Mouse (Mus musculus) kidney, embryonic 15.5 days (tissue): ENCODE data around the gene Nek6. TPM values are rescaled to one million over a fixed set of nuclear protein-coding genes. Genes with fewer than 3 reads are reported as not detected.

Experiments used
- ATAC-seq: fragments of 200-750 bp; cut with Nextera tagmentation; replicated peaks from 2 replicates; pipeline ENCODE4 v1.8.0; 2017; ENCODE audit warnings: moderate TSS enrichment; ENCODE audit not compliant: low FRiP score
- H3K27ac ChIP-seq: fragments of 300-500 bp; sonication (generic); 2 replicates; pipeline ENCODE4 v1.5.1; 2015; ENCODE audit warnings: mild to moderate bottlenecking, inconsistent platforms
- H3K27me3 ChIP-seq: fragments of 300-500 bp; sonication (generic); 2 replicates; pipeline ENCODE4 v1.6.1; 2015; ENCODE audit warnings: inconsistent platforms
- H3K36me3 ChIP-seq: fragments of 300-500 bp; sonication (generic); 2 replicates; pipeline ENCODE4 v1.6.1; 2015; ENCODE audit warnings: inconsistent platforms
- H3K4me1 ChIP-seq: fragments of 300-500 bp; sonication (generic); 2 replicates; pipeline ENCODE4 v1.6.1; 2015; ENCODE audit warnings: inconsistent platforms
- H3K4me2 ChIP-seq: fragments of 300-500 bp; sonication (generic); 2 replicates; pipeline ENCODE4 v1.6.1; 2015; ENCODE audit warnings: moderate library complexity, mild to moderate bottlenecking, inconsistent platforms
- H3K4me3 ChIP-seq: fragments of 300-500 bp; sonication (generic); replicated peaks from 2 replicates; pipeline ENCODE4 v1.5.1; 2015; ENCODE audit warnings: mild to moderate bottlenecking, inconsistent platforms
- H3K9ac ChIP-seq: fragments of 300-500 bp; sonication (generic); 2 replicates; pipeline ENCODE4 v1.6.1; 2015; ENCODE audit warnings: mild to moderate bottlenecking, inconsistent platforms
- H3K9me3 ChIP-seq: fragments of 300-500 bp; sonication (generic); replicated peaks from 2 replicates; pipeline ENCODE4 v1.6.1; 2016; ENCODE audit warnings: inconsistent platforms
- WGBS: fragments of 180-500 bp; shearing (Covaris S2); methylation state at CpG from one replicate; pipeline ENCODE4 v1.1.7; 2015; ENCODE audit warnings: mixed read lengths; 5-methylcytosine and 5-hydroxymethylcytosine counted together
- polyA plus RNA-seq: library from polyadenylated mRNA; unstranded; fragments of >200 nt; fragmentation: Nextera tagmentation; extraction: Ambion mirVana; gene quantifications from 2 replicates; pipeline ENCODE4 v1.2.1, GENCODE M21; 2015

Gene Nek6
- polyA plus RNA-seq, 1 experiment from 2014 or later, result 73.1 TPM

DNA sequence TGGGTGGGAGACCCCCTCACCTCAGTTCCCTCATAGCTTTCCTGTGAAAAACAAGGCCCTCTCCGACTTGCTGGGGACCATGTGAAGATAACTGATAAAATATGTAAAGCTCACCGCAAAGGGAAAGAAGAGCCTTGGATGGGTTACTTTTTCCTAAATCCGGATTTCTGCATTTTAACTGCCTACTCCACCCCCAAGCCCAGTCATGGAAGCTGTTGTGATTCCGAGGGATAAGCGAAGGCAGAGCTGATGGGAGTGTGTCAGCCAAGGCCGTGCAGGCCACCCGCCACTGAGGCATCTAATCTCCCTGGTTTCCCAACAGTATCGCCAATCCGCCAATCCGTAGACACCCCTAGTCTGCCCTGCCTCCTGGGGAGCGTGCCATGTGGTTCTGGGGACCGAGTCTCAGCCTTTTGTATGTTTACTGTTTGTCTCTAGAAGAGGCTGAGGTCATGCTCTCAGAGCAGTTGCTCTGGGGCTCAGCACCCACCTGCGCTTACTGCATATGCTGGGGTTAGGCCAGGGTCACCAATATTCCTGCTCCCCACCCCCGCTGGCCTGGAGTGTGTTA lies 18.2 kb downstream of the Nek6 start:
- ATAC-seq, result no peak
- Histone ChIP-seq H3K4me1 (peaks cover 45% of the 10 kb centered on the region), H3K4me2 (no peak overlapping the region), H3K36me3 (no peaks in the 10 kb centered on the region), H3K27ac (no peak overlapping the region), H3K4me3 (no peak overlapping the region), H3K9me3 (no peaks in the 10 kb centered on the region), H3K9ac (no peak overlapping the region), H3K27me3 (no peaks in the 10 kb centered on the region)
- 80% methylated on average over 14 of the region's 14 CpGs for WGBS

DNA sequence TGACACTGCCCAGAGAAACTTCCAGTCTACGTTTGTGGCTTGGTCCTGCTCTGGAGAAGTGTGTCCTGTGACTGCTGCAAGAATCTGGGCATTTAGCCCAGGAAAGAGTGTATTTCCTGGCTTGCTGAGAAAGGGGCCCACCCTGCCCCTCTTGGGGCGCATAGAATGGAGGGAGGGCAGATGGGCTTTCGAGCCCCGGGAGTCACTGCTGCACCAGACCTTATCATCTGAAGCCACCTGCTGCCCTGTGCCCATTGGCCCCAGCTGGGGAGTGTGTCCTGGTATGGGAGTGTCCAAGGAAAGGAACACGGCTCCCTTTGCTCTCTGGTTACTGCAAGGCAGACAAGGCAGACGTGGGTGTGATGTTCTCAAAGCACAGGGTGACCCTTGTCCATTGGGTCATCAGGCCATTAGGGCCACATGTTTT lies 19.5 kb downstream of the Nek6 start:
- peak; percentile 79 for ATAC-seq
- peaks cover 58% of the 10 kb centered on the region for H3K4me1 ChIP-seq
- WGBS, result 20% methylated on average over 6 of the region's 6 CpGs
- H3K4me3 ChIP-seq, result no peak overlapping the region
- H3K27me3 ChIP-seq, result no peaks in the 10 kb centered on the region
- H3K27ac ChIP-seq, result peak overlapping the region; percentile 49
- no peak overlapping the region for H3K9ac ChIP-seq
- H3K4me2 ChIP-seq, result no peak overlapping the region
- no peaks in the 10 kb centered on the region for H3K36me3 ChIP-seq
- H3K9me3 ChIP-seq, result no peaks in the 10 kb centered on the region

GRCm38 (mm10) chr2:38533322-38533721 lies 21.9 kb downstream of the Nek6 start:
- Histone ChIP-seq H3K36me3 (no peaks in the 10 kb centered on the region), H3K4me3 (no peak overlapping the region), H3K9ac (no peak overlapping the region), H3K27ac (peak overlapping the region; percentile 54), H3K9me3 (no peaks in the 10 kb centered on the region), H3K27me3 (no peaks in the 10 kb centered on the region), H3K4me1 (peaks cover 79% of the 10 kb centered on the region), H3K4me2 (no peak overlapping the region)
- 0 out of 2 replicates have a peak, but pooled peaks have one; percentile 17 for ATAC-seq
- 56% methylated on average over 6 of the region's 6 CpGs for WGBS

- no peak overlapping the region for H3K4me2 ChIP-seq
- no peak for ATAC-seq
- no peak overlapping the region for H3K9ac ChIP-seq
- no peak overlapping the region for H3K4me3 ChIP-seq
- H3K36me3 ChIP-seq, result no peaks in the 10 kb centered on the region
- WGBS, result 66% methylated on average over 6 of the region's 6 CpGs
- peaks cover 79% of the 10 kb centered on the region for H3K4me1 ChIP-seq
- no peaks in the 10 kb centered on the region for H3K27me3 ChIP-seq
- no peaks in the 10 kb centered on the region for H3K9me3 ChIP-seq
- H3K27ac ChIP-seq, result peak overlapping the region; percentile 42
These were observed 22.3 kb downstream of the Nek6 start for GRCm38 (mm10) chr2:38533767-38534166.

DNA sequence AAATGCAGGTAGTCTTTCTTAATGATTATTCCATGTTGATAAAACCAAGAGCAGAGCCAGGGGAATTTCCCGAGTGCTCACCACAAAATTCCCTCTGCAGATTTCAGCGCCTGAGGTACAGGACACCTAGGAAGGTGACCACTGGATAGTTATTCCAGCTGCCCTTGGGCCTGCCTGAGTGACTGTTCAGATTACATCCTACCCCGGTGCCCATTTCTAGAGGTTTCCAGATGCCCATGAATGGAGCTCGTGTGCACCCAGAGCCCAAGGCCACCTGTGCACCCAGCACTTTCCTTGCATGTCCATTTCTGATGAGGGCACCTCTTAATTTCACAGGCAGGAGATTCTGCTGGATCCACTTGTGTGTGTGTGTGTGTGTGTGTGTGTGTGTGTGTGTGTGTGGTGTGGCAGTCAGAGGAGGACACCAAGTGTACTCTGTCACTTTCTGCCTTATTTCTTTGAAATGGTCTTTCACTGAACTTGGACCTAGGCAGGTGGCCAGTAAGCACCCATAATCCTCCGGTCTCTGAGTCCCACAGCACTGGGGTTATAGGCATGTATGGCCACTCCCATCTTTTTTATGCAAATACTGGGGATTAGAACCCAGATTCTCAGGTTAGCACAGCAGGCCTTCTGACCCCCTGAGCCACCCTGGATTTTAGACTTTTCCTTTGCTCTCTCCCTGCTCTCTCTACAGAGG lies 22.9 kb downstream of the Nek6 start:
- WGBS, result 80% methylated on average over 5 of the region's 5 CpGs
- H3K4me1 ChIP-seq, result peaks cover 78% of the 10 kb centered on the region
- no peak for ATAC-seq
- H3K9ac ChIP-seq, result no peak overlapping the region
- 0 out of 2 replicates have a peak overlapping the region, but pooled peaks have one; percentile 42 for H3K27ac ChIP-seq
- H3K4me3 ChIP-seq, result no peak overlapping the region
- H3K27me3 ChIP-seq, result no peaks in the 10 kb centered on the region
- no peaks in the 10 kb centered on the region for H3K9me3 ChIP-seq
- H3K36me3 ChIP-seq, result no peaks in the 10 kb centered on the region
- H3K4me2 ChIP-seq, result no peak overlapping the region

DNA sequence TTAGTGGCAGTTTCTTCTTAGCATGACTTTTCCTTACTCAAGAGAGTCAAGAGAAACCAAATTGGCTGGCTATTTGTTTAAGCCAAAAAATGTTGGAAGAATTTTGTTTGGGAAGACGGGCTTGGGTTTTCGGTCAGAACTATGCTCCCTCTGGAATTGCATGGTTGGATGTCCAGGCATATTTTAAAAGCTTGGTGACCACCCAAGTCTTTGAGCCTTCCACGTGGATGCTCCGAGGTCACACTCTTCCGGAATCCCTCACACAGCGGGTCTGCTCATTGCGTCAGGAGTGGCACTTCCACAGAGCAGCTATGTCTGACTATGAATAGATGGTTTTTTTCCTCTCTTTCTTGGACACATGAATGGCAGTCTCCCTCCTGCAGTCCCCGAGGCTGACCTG lies 23.6 kb downstream of the Nek6 start:
- Histone ChIP-seq H3K9me3 (no peaks in the 10 kb centered on the region), H3K9ac (no peak overlapping the region), H3K4me2 (no peak overlapping the region), H3K27me3 (no peaks in the 10 kb centered on the region), H3K4me1 (peaks cover 75% of the 10 kb centered on the region), H3K27ac (0 out of 2 replicates have a peak overlapping the region, but pooled peaks have one; percentile 10), H3K4me3 (no peak overlapping the region), H3K36me3 (no peaks in the 10 kb centered on the region)
- WGBS, result 66% methylated on average over 8 of the region's 8 CpGs
- ATAC-seq, result no peak

- H3K27ac ChIP-seq, result peak overlapping the region; percentile 10; the same call in 1 of the 2 replicates
These were observed 24.2 kb downstream of the Nek6 start for GRCm38 (mm10) chr2:38535521-38536220.

DNA sequence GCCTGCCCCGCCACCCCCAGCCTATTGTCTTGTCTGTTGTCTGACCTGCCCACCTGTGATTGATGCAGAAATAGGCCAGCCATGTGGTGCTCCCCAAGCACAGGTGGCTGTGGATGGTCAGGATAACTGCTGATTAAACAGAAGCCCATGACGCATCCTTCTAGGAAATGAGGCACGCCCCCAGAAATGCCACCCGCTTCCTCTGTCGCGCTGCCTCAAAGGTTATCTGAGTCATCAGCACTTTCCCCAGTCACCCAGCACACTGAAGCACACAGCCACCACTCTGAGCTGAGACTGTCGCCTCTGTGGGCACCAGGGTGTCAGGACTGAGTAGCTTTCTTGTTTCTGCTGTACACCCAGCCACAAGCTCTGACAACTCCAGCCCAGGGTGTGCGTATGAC lies 24.9 kb downstream of the Nek6 start:
- no peaks in the 10 kb centered on the region for H3K9me3 ChIP-seq
- H3K9ac ChIP-seq, result no peak overlapping the region
- H3K4me1 ChIP-seq, result peaks cover 70% of the 10 kb centered on the region
- no peak overlapping the region for H3K4me2 ChIP-seq
- no peak overlapping the region for H3K4me3 ChIP-seq
- H3K27ac ChIP-seq, result 0 out of 2 replicates have a peak overlapping the region, but pooled peaks have one; percentile 37
- no peaks in the 10 kb centered on the region for H3K36me3 ChIP-seq
- WGBS, result 53% methylated on average over 8 of the region's 8 CpGs
- no peaks in the 10 kb centered on the region for H3K27me3 ChIP-seq
- 0 out of 2 replicates have a peak, but pooled peaks have one; percentile 36 for ATAC-seq

More at GRCm38 (mm10) chr2:38535521-38536220, 24.2 kb downstream of the Nek6 start:
- no peak overlapping the region for H3K9ac ChIP-seq
- WGBS, result 54% methylated on average over 14 of the region's 14 CpGs
- H3K36me3 ChIP-seq, result no peaks in the 10 kb centered on the region
- no peak overlapping the region for H3K4me2 ChIP-seq
- H3K9me3 ChIP-seq, result no peaks in the 10 kb centered on the region
- no peaks in the 10 kb centered on the region for H3K27me3 ChIP-seq
- H3K4me3 ChIP-seq, result no peak overlapping the region
- no peak for ATAC-seq
- peaks cover 72% of the 10 kb centered on the region for H3K4me1 ChIP-seq

DNA sequence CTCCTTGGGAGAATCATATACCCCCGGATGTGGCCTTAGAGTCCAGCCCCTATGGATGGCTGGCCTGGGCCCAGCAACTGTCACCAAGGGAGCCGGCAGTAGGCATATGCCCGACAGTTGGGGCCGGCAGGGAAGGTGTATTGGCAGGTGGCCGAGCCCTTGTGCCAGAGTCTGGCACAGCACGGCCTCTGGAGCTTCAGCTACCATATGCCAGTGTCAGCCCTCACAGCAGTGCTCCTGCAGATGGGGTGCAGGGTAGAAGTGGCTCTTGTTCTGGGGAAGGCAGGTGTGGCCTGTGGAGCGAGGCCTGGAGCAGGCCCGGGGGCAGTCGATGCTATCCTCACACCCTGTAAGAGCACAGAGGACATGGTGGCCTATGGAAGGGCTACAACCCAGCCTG lies 28.2 kb downstream of the Nek6 start:
- no peak overlapping the region for H3K27ac ChIP-seq
- ATAC-seq, result no peak
- H3K4me2 ChIP-seq, result no peak overlapping the region

GRCm38 (mm10) chr2:38540666-38541065 lies 29.2 kb downstream of the Nek6 start:
- Histone ChIP-seq H3K36me3 (no peaks in the 10 kb centered on the region), H3K9ac (no peak overlapping the region), H3K4me2 (no peak overlapping the region), H3K4me3 (no peak overlapping the region), H3K27ac (no peak overlapping the region), H3K27me3 (no peaks in the 10 kb centered on the region), H3K9me3 (no peaks in the 10 kb centered on the region), H3K4me1 (peaks cover 56% of the 10 kb centered on the region)
- 69% methylated on average over 6 of the region's 6 CpGs for WGBS
- no peak for ATAC-seq

More for the DNA sequence above, 28.2 kb downstream of the Nek6 start:
- Histone ChIP-seq H3K9ac (no peak overlapping the region), H3K27me3 (no peaks in the 10 kb centered on the region), H3K9me3 (no peaks in the 10 kb centered on the region), H3K4me3 (no peak overlapping the region), H3K4me1 (peaks cover 56% of the 10 kb centered on the region), H3K36me3 (no peaks in the 10 kb centered on the region)
- WGBS, result 92% methylated on average over 9 of the region's 9 CpGs

- no peak for ATAC-seq
- Histone ChIP-seq H3K27me3 (no peaks in the 10 kb centered on the region), H3K27ac (no peak overlapping the region), H3K4me3 (no peak overlapping the region), H3K9ac (no peak overlapping the region), H3K36me3 (no peaks in the 10 kb centered on the region), H3K4me2 (no peak overlapping the region), H3K4me1 (peaks cover 56% of the 10 kb centered on the region), H3K9me3 (no peaks in the 10 kb centered on the region)
- 75% methylated on average over 3 of the region's 3 CpGs for WGBS
These were observed 29.7 kb downstream of the Nek6 start for GRCm38 (mm10) chr2:38541101-38541500.

DNA sequence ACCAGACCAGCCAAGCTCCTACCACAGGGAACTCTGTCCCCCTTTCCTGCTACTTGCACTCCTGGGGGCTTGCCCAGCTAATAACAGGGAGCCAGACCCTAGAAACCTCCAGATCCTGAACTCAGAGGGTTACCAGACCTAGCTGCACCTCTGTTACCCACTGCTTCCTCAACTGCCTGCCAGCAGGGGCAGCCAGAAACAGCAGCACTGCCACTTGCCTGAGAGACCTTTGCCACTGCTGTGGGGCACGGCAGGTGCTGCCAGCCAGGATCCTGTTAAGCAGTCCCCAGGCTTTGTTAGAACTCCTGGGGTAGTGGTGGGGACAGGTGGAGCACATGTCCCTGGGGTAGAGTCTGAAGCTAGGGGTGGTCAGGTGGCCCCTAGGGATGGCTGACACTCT lies 30.1 kb downstream of the Nek6 start:
- H3K4me3 ChIP-seq, result no peak overlapping the region
- H3K4me1 ChIP-seq, result peaks cover 56% of the 10 kb centered on the region
- no peak overlapping the region for H3K9ac ChIP-seq
- no peak overlapping the region for H3K4me2 ChIP-seq
- H3K9me3 ChIP-seq, result no peaks in the 10 kb centered on the region
- no peaks in the 10 kb centered on the region for H3K27me3 ChIP-seq
- no peak overlapping the region for H3K27ac ChIP-seq
- no peaks in the 10 kb centered on the region for H3K36me3 ChIP-seq
- no peak for ATAC-seq
- 81% methylated on average over 1 of the region's 1 CpGs for WGBS
